Mouse (Mus musculus): ENCODE measurements around the gene Cmah.

- no peak for TF ChIP-seq POLR2A (IDR thresholded peaks at IDR 0.05; ENCODE audit: borderline replicate concordance, control insufficient read depth, low read depth, low read length)
- no peak for TF ChIP-seq CTCF (IDR thresholded peaks at IDR 0.05; ENCODE audit: control insufficient read depth, insufficient read depth, low read length)
Observed at GRCm38 (mm10) chr13:24483691-24484090, 156.5 kb downstream of the Cmah start.
